Mouse (Mus musculus) embryonic facial prominence, embryonic 11.5 days (tissue): ENCODE measurements around the gene Dazap2. TPM values are rescaled to one million over a fixed set of nuclear protein-coding genes. Genes with fewer than 3 reads are reported as not detected.
"Not testable (repeated sequence)": the region's sequence is repeated elsewhere in the genome, so short reads cannot be mapped to it uniquely, and the experiment has no call there.

ENCODE experiments used
- ATAC-seq: fragments of 200-750 bp; cut with Nextera tagmentation; replicated peaks from 2 replicates; pipeline ENCODE4 v1.8.0; 2017; ENCODE audit warnings: low read depth; ENCODE audit not compliant: insufficient number of reproducible peaks, low FRiP score, low TSS enrichment
- DNase-seq: peaks from one replicate; pipeline ENCODE4 v3.0.0-alpha.2; 2015; ENCODE audit warnings: low spot score
- H3K27ac ChIP-seq: fragments of 300-500 bp; sonication (generic); replicated peaks from 2 replicates; pipeline ENCODE4 v1.5.1; 2014; ENCODE audit warnings: mild to moderate bottlenecking, low read depth, low read length, control low read depth
- H3K27me3 ChIP-seq: fragments of 300-500 bp; sonication (generic); 2 replicates; pipeline ENCODE4 v1.6.1; 2014; ENCODE audit warnings: mild to moderate bottlenecking, low read length, moderate library complexity, mixed read lengths; ENCODE audit not compliant: control insufficient read depth, insufficient read depth
- H3K36me3 ChIP-seq: fragments of 300-500 bp; sonication (generic); replicated peaks from 2 replicates; pipeline ENCODE4 v1.6.1; 2014; ENCODE audit warnings: low read depth, mild to moderate bottlenecking, low read length, moderate library complexity, mixed read lengths; ENCODE audit not compliant: control insufficient read depth, insufficient read depth
- H3K4me1 ChIP-seq: fragments of 300-500 bp; sonication (generic); 2 replicates; pipeline ENCODE4 v1.6.1; 2014; ENCODE audit warnings: low read length, mixed read lengths; ENCODE audit not compliant: control insufficient read depth, insufficient read depth
- H3K4me2 ChIP-seq: fragments of 300-500 bp; sonication (generic); 2 replicates; pipeline ENCODE4 v1.6.1; 2014; ENCODE audit warnings: low read depth, mild to moderate bottlenecking, control low read depth, low read length, moderate library complexity
- H3K4me3 ChIP-seq: fragments of 300-500 bp; sonication (generic); 2 replicates; pipeline ENCODE4 v1.5.1; 2014; ENCODE audit warnings: low read depth, low read length, control low read depth
- H3K9ac ChIP-seq: fragments of 300-500 bp; sonication (generic); replicated peaks from 2 replicates; pipeline ENCODE4 v1.6.1; 2014; ENCODE audit warnings: mild to moderate bottlenecking, control low read depth, low read length
- H3K9me3 ChIP-seq: fragments of 300-500 bp; sonication (generic); replicated peaks from 2 replicates; pipeline ENCODE4 v1.6.1; 2016; ENCODE audit warnings: mild to moderate bottlenecking, low read length, inconsistent platforms, mixed read lengths; ENCODE audit not compliant: control insufficient read depth
- WGBS: fragments of 180-500 bp; shearing (Covaris S2); extraction: QIAGEN DNeasy Blood & Tissue Kit; methylation state at CpG from one replicate; pipeline ENCODE4 v1.1.7; 2014; 5-methylcytosine and 5-hydroxymethylcytosine counted together
- polyA plus RNA-seq: library from polyadenylated mRNA; unstranded; fragments of >200 nt; fragmentation: Nextera tagmentation; extraction: Ambion mirVana; gene quantifications from 2 replicates; pipeline ENCODE4 v1.2.1, GENCODE M21; 2014

Dazap2 gene
- polyA plus RNA-seq, 1 experiment from 2014 or later = 210 TPM

- no peaks in the 10 kb centered on the region for H3K9me3 ChIP-seq
- no peak overlapping the region for H3K9ac ChIP-seq
- 69% methylated on average over 2 of the region's 2 CpGs for WGBS
- 0 out of 2 replicates have a peak, but pooled peaks cover 2% of the 10 kb centered on the region for H3K27me3 ChIP-seq
- no peak overlapping the region for H3K4me2 ChIP-seq
- ATAC-seq (no peak), DNase-seq (no peak)
- H3K4me3 ChIP-seq = no peak overlapping the region
- H3K36me3 ChIP-seq = no peaks in the 10 kb centered on the region
- H3K27ac ChIP-seq = no peak overlapping the region
- no peaks in the 10 kb centered on the region; the same call in 1 of the 2 replicates for H3K4me1 ChIP-seq
Measured at GRCm38 (mm10) chr15:100612432-100612831, 2.7 kb upstream of the Dazap2 start.

DNA sequence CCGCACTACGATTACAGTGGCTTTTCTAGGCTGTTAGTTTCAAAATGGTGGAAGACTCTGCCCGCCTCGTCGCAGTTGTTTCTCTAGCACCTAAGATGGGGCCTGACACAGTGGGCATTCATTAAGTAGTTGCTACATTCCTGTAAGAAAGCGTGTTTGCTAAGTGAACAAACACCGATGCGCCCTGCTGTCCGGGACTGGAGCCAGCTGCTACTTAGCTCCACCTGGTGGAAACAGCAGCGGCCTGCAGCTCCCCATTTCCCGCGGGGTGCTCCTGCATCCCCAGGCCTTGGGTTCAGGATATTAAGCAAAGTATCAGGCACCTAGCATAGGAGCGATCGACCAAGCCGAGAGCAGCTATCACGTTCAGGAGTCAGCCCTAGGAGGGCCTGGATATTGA is 1.6 kb upstream of the Dazap2 start:
- ATAC-seq = no peak
- Histone ChIP-seq H3K9me3 (no peaks in the 10 kb centered on the region), H3K9ac (no peak overlapping the region; the same call in 1 of the 2 replicates), H3K4me3 (no peak overlapping the region; the same call in 1 of the 2 replicates), H3K36me3 (no peaks in the 10 kb centered on the region; the same call in 1 of the 2 replicates), H3K27me3 (0 out of 2 replicates have a peak, but pooled peaks cover 2% of the 10 kb centered on the region), H3K4me2 (no peak overlapping the region), H3K27ac (no peak overlapping the region), H3K4me1 (no peaks in the 10 kb centered on the region; the same call in 1 of the 2 replicates)
- WGBS = 11% methylated on average over 16 of the region's 16 CpGs
- DNase-seq = peak; percentile 84

- peak overlapping the region; percentile 95 for H3K4me3 ChIP-seq
- no peak overlapping the region for H3K27ac ChIP-seq
- H3K9me3 ChIP-seq = no peaks in the 10 kb centered on the region
- peak overlapping the region; percentile 55 for H3K9ac ChIP-seq
- WGBS = 9% methylated on average over 43 of the region's 43 CpGs
- ATAC-seq = no peak; the same call in 1 of the 2 replicates
- H3K4me2 ChIP-seq = peak overlapping the region; percentile 74
- H3K36me3 ChIP-seq = no peaks in the 10 kb centered on the region; the same call in 1 of the 2 replicates
- no peaks in the 10 kb centered on the region; the same call in 1 of the 2 replicates for H3K4me1 ChIP-seq
- no peak for DNase-seq
- 0 out of 2 replicates have a peak, but pooled peaks cover 2% of the 10 kb centered on the region for H3K27me3 ChIP-seq
Measured at GRCm38 (mm10) chr15:100614218-100614995, 742 bp upstream of the Dazap2 start.

DNA sequence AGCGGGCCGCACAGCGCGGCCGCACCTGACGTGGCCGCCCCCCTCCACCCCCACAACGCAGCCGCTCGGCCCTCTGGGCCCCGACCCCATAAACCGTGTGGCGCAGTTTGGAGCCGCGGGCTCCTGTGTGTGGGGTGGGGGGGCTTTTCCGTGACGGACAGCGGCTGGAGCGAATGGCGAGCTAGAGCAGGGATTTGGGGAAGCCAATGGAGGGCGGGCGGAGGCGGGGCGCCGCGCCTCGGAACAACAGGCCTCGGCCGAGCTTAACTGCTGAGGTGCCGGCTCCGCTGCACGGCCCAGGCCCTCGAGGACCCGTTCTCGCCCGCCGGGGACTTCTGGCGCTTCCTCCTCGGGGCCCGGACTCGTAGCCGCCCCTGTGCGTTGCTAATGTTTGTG is 674 bp downstream of the Dazap2 start:
- DNase-seq = peak; percentile 93
- peak overlapping the region; percentile 95 for H3K4me3 ChIP-seq
- H3K27ac ChIP-seq = peak overlapping the region; percentile 83
- ATAC-seq = peak; percentile 87
- peak overlapping the region; percentile 82 for H3K9ac ChIP-seq
- H3K4me1 ChIP-seq = no peaks in the 10 kb centered on the region; the same call in 1 of the 2 replicates
- H3K36me3 ChIP-seq = no peaks in the 10 kb centered on the region; the same call in 1 of the 2 replicates
- under 1% methylated on average over 30 of the region's 43 CpGs for WGBS
- 0 out of 2 replicates have a peak, but pooled peaks cover 2% of the 10 kb centered on the region for H3K27me3 ChIP-seq
- H3K4me2 ChIP-seq = peak overlapping the region; percentile 71
- H3K9me3 ChIP-seq = no peaks in the 10 kb centered on the region

DNA sequence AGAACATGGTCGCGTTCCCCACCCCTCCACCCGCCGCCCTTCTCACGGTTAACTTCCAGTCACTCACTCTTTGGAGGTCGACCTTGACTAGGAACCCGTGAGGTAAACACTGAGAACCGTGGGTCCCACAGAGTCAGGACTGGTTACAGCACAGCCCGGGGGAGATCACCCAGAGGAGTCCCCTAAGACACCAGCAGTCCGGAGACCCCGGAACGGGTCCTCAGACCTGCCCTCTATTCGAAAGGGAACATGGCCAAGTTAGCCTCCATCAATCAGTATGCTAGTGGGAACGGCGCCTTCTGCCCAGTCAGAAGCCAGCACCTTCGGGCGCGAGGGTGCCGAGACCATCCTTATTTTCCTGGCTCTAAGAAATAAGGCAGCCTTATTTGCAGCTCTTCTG is 1.1 kb downstream of the Dazap2 start:
- Histone ChIP-seq H3K27me3 (0 out of 2 replicates have a peak, but pooled peaks cover 2% of the 10 kb centered on the region), H3K4me2 (peak overlapping the region; percentile 71), H3K36me3 (no peaks in the 10 kb centered on the region; the same call in 1 of the 2 replicates), H3K4me3 (peak overlapping the region; percentile 95), H3K27ac (no peak overlapping the region), H3K9ac (peak overlapping the region; percentile 82), H3K9me3 (no peaks in the 10 kb centered on the region), H3K4me1 (no peaks in the 10 kb centered on the region; the same call in 1 of the 2 replicates)
- WGBS = under 1% methylated on average over 19 of the region's 19 CpGs
- DNase-seq (no peak), ATAC-seq (peak; percentile 16; the same call in 1 of the 2 replicates)

DNA sequence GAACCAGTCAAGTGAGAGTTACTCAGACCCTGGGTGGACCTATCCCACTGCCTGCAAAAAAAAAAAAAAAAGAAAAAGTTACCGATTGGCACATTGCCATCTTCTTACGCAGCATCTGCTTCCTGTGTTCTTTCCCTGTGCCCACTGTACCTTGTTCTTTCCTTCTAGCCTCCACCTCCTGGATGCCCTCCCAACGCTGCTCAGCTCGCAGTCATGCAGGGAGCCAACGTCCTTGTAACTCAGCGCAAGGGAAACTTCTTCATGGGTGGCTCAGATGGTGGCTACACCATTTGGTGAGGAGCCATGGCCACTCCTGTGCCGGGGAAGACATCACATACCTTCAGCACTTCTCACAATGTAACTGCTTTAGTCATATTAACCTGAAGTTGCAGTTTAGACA is 4.1 kb downstream of the Dazap2 start:
- Histone ChIP-seq H3K4me2 (no peak overlapping the region), H3K9ac (no peak overlapping the region), H3K4me1 (no peaks in the 10 kb centered on the region; the same call in 1 of the 2 replicates), H3K36me3 (no peaks in the 10 kb centered on the region; the same call in 1 of the 2 replicates), H3K27me3 (no peaks in the 10 kb centered on the region), H3K9me3 (no peaks in the 10 kb centered on the region), H3K4me3 (no peak overlapping the region), H3K27ac (no peak overlapping the region)
- DNase-seq (no peak), ATAC-seq (no peak)
- 92% methylated on average over 7 of the region's 7 CpGs for WGBS

- H3K9ac ChIP-seq, H3K36me3 ChIP-seq, H3K27me3 ChIP-seq, H3K9me3 ChIP-seq, DNase-seq, H3K27ac ChIP-seq, H3K4me3 ChIP-seq, H3K4me2 ChIP-seq, ATAC-seq, H3K4me1 ChIP-seq: not testable (repeated sequence)
- 73% methylated on average over 9 of the region's 9 CpGs for WGBS
Measured at GRCm38 (mm10) chr15:100621671-100622070, 6.5 kb downstream of the Dazap2 start.

- Histone ChIP-seq H3K4me3 (no peak overlapping the region), H3K4me2 (no peak overlapping the region), H3K9me3 (no peaks in the 10 kb centered on the region), H3K27me3 (no peaks in the 10 kb centered on the region), H3K9ac (no peak overlapping the region), H3K36me3 (no peaks in the 10 kb centered on the region; the same call in 1 of the 2 replicates), H3K4me1 (no peaks in the 10 kb centered on the region), H3K27ac (no peak overlapping the region)
- DNase-seq (no peak), ATAC-seq (no peak)
- WGBS = 87% methylated on average over 7 of the region's 7 CpGs
Measured at GRCm38 (mm10) chr15:100622164-100622563, 7.0 kb downstream of the Dazap2 start.
